Mouse (Mus musculus) layer of hippocampus, adult 2 months (tissue): ENCODE measurements around the gene Fbxo5. TPM values are rescaled to one million over a fixed set of nuclear protein-coding genes. Genes with fewer than 3 reads are reported as not detected.

Experiments used
- DNase-seq, 2 experiments: peaks; one replicate each; pipeline ENCODE4 v3.0.0; 2022; ENCODE audit warnings: low spot score in 2 of 2
- H3K27ac ChIP-seq: fragments of 200-600 bp; 2 replicates; pipeline ENCODE4 v1.8.1; 2022
- H3K4me3 ChIP-seq: fragments of 200-600 bp; 2 replicates; pipeline ENCODE4 v1.8.1; 2022; ENCODE audit warnings: mild to moderate bottlenecking
- CTCF ChIP-seq: fragments of 200-600 bp; conservative IDR thresholded peaks from 2 replicates; pipeline ENCODE4 v1.8.1; 2022; ENCODE audit warnings: antibody characterized with exemption, mild to moderate bottlenecking, moderate library complexity
- long read RNA-seq, 2 experiments: library from polyadenylated mRNA; stranded (forward); transcript quantifications; one replicate each; pipeline ENCODE4 v2.0.0; 2021; ENCODE audit warnings: borderline mapping rate in 2 of 2
- total RNA-seq, 2 experiments: library from RNA; stranded (reverse); gene quantifications; 2 replicates each; pipeline ENCODE4 v1.2.3; 2021

Gene Fbxo5
- 1 to 10 TPM in 1 of 2 experiments, under 1 TPM in 1; 0.83 to 1.1 TPM for total RNA-seq
- long read RNA-seq, experiment 1, partial matches to known transcripts = 1 of 2 reads
- long read RNA-seq, experiment 1, other reads (novel, unspliced or antisense) = 0 of 2 reads
- long read RNA-seq, experiment 2, partial matches to known transcripts = 0 of 2 reads
- long read RNA-seq, experiment 2, other reads (novel, unspliced or antisense) = 0 of 2 reads

DNA sequence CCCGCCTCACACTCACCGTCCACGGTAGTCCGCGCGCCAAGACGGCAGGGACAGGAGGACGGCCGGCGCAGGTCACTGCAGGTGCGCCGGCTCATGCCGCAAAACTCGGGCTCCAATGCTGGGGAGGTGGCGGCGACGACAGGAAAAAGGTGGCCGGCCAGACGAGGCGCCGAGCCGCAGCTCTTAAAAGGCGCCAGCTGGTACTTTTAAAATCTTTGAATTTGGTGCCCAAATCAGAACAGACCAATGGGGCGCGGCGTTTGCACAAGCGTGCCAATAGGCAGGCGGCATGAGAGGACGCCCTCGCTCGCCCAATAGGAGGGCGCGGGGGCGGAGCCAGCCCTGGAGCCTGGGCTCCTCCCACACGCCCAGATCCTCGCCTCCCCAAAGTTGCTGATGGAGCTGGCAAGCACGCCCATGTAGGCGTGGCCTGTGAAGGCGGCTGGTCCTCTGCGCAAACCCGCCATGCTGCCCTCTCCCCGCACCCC is at the start of gene Fbxo5:
Fbxo5 (minus strand) TSS at position 358 of the 488 bp plus-strand sequence.
- H3K27ac ChIP-seq = peak within 1 kb of the TSS; percentile 82

DNA sequence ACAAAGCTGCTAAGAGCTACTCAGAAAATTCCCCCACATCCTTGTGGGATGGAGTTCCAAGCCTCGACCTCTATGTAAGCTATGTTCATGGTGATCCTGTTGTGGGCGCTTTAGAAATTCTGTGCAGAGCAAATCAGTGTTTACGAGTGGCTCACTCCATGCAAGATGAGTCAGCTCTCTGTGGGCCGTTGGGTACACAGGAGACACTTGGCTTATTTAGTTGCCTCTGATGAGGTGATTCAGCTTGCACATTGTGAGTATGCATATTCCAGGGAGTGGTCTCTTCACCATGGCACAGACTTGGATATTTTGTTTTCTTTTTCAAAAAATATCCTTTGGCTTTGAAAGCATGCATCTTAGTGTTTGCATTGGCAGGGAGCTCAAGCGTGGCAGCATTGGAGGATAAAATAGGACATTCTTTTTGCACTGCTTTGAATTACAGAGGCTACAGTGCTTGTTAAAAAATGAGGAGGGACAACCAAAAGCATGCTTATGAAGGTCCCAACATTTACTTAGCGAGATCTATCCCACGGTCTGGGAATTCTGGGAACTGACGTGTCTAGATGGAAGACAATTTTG is 48.0 kb upstream of the Fbxo5 start:
- peak overlapping the region; percentile 14; the same call in 1 of the 2 replicates for H3K27ac ChIP-seq
- DNase-seq = peak in 1 of 2 experiments; percentile 7
- TF ChIP-seq CTCF = no peak
- H3K4me3 ChIP-seq = no peak overlapping the region

More for the DNA sequence above, at the start of gene Fbxo5:
- peak; percentile 97 to 99 for DNase-seq
- 0 out of 2 replicates have a peak, but pooled peaks have one; percentile 24 for TF ChIP-seq CTCF
- peak within 1 kb of the TSS; percentile 87 for H3K4me3 ChIP-seq

DNA sequence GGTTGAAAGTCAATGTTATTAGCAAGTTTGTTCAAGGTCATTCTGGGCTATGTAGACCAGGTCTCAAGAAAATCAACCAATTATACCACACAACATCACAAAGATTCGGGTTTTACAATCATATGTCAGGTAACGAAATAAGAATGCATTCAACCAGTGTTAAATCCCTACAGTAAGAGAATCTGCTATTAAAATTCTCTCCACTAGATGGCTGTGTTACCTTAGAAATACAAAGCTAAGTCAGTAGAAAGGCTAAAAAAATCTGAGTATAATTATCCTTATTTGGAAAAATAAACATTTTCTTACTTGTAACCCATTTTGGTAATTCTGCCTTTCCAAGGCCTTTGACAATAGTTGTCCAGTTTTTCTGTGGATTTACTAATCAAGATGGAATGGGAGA is 41.5 kb upstream of the Fbxo5 start:
- DNase-seq = no peak
- peak; percentile 90 for TF ChIP-seq CTCF
- no peak overlapping the region for H3K27ac ChIP-seq
- H3K4me3 ChIP-seq = no peak overlapping the region

DNA sequence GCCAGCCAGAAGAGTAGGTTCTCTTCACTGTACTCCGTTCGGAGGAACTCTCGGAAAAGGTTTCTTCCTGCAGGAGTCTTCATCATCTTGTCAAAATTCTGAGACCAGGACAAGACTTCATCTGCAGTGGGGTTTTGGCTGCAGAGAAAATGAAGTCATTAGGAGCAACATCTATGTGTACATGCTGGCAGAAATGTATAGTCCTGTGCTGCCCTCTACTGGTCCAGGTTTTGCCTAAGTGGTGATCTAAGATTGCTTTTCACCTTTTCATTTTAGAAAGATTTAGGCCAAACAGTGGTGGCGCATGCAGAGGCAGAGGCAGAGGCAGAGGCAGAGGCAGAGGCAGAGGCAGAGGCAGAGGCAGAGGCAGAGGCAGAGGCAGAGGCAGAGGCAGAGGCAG is 36.0 kb upstream of the Fbxo5 start:
- Histone ChIP-seq H3K4me3 (no peak overlapping the region), H3K27ac (no peak overlapping the region)
- TF ChIP-seq CTCF = peak; percentile 68
- DNase-seq = no peak

DNA sequence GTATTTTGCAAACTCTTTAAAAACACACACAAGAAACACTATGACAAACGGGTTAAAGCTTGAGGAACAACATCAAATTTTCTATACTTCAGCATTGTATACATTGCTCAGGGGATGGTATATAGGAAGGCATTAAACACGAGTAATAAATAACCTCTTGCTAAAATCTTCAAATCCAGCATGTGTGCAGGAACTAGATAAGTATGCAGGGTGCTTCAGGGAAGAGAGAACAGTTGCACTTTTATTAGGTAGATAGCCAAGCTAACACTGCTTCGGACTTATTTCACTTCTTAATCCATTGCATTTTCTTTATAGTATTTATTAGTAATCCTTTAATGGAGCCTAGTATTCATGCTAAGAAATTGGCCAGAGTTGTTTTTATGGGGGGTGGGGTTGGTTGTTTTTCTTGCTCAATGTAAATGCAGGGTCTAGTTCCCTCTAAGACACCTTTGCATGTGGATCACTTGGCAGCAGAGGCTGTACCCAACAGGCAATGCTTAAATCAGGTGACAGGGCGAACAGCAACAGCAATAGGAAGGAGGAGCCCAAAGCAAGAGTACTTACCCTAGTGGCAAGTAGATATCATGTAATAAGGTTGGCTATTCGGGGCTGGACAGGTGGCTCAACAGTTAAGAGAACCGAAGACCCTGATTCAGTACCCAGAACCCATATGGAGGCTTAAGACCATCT is 21.1 kb upstream of the Fbxo5 start:
- no peak overlapping the region for H3K27ac ChIP-seq
- no peak for DNase-seq
- H3K4me3 ChIP-seq = no peak overlapping the region
- no peak for TF ChIP-seq CTCF

DNA sequence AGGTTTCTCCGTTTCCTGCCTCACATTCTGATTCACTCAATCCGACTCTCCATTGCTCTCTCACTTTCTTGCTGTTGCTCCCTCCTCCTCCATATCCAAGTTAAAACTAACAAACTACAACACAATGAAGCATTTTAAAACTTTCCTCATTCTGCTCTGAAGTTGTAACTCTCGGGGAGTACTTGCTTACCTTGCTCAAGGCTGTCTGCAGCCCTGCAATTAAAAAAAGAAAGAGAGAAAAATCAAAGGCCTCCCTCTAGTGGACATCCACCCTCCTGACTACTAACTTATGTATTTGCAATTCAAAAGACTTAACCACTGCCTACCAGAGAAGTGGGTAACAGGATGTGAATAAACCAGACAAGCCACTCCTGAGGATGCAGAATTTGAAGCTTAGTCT is 19.4 kb upstream of the Fbxo5 start:
- DNase-seq = peak in 1 of 2 experiments; percentile 40
- Histone ChIP-seq H3K4me3 (peak overlapping the region; percentile 78), H3K27ac (peak overlapping the region; percentile 87)
- peak; percentile 86 for TF ChIP-seq CTCF

DNA sequence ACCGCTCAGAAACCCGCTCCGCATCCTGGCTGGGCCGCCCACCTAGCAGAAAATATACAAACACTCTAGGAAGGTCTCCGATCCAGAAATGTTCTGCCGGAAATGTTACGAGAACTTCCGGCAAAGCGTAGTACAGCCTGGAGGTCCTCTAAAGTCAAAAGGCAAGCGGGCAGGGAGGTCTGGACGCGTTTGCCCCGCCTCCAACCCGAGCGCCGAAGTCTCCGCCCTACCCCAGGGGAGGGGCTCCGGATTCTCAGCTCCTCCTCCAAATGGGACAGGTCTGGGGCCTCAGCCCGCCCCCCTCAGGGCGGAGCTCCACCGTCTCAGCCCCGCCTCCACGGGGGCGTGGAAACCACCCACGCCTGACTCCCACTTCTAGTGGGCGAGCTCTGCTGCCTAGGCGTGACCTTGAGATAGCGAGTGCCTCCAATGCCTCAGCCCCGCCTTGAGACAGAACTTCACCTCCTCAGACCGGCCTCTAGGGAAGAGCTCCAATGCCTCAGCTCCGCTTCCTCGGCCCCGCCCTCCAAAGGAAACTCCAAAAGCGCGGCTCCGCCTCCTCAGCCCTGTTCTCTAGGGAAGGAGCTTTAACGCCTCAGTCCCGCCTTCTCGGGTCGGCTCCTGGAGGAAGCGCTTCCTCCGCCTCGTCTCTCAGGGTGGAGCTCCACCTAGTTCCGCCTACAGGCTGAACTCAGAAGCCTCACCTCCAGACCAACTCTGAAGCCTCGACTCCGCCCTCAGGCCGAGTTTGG is 18.5 kb upstream of the Fbxo5 start, which contains the start of gene Mtrf1l:
Mtrf1l (minus strand) TSS at position 171 of the 752 bp plus-strand sequence.
- peak; percentile 94 to 96 for DNase-seq
- Histone ChIP-seq H3K27ac (peak within 1 kb of the TSS; percentile 87), H3K4me3 (peak within 1 kb of the TSS; percentile 78)
- TF ChIP-seq CTCF = peak; percentile 27

DNA sequence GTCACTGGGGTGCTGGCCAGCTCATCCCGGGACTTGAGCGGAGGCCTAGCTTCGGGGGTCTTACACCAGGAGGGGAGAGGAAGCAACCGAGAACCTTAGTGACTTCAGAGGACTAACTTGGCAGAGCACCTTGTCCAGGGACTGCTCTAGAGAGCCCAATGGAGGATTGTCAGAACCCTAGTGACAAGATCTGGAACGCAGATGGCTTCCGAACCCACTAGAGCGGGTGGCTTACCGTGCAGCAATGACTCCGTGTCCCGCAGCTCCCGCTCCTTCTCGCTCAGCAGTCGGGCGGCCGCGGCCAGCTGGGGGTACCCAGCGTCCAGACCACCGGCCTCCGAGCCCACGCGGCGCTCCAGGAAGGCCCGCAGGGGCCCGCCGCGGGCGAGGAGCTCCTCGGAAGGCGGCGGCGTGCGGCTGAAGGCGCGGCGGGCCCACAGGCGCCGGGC is 17.9 kb upstream of the Fbxo5 start:
- peak overlapping the region; percentile 78 for H3K4me3 ChIP-seq
- peak overlapping the region; percentile 87 for H3K27ac ChIP-seq
- DNase-seq = no peak
- TF ChIP-seq CTCF = no peak

DNA sequence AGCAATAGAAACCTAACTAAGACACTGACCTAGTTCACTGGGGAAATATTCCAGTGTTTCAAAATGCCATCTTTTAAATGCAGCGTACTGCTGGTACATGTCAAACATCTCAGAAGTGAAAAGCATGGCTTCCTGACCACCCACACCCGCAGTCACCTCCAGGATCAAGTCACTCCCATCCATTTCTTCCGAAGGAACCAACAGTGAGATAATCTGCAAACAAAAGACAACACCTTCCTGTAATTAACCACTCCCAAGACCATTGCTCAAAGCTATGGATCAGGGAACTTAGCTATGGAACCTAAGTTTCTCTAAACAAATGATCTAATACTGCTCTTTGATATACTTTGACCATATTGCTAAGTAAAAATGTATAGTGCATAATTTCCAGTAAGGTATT is 13.4 kb upstream of the Fbxo5 start:
- DNase-seq = no peak
- Histone ChIP-seq H3K4me3 (no peak overlapping the region), H3K27ac (no peak overlapping the region)
- TF ChIP-seq CTCF = no peak

DNA sequence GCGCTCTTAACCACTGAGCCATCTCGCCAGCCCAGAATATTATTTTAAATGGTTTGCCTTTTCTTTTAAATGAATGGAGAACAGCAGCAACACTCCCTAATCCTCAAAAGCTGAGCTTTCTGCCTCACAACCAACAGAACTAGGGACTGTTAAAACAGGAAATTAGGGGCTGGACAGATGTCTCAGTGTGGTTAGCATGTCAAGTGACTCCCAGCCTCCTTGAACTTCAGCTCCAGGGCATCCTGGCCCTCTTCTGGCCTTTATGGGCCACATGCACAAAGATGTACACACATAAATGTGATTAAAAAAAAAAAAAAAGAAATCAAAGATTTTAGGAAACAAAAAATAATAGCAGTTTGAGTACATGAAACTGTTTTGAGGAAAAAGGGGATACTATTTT is 10.6 kb upstream of the Fbxo5 start:
- DNase-seq = no peak
- Histone ChIP-seq H3K27ac (no peak overlapping the region), H3K4me3 (no peak overlapping the region)
- TF ChIP-seq CTCF = no peak

DNA sequence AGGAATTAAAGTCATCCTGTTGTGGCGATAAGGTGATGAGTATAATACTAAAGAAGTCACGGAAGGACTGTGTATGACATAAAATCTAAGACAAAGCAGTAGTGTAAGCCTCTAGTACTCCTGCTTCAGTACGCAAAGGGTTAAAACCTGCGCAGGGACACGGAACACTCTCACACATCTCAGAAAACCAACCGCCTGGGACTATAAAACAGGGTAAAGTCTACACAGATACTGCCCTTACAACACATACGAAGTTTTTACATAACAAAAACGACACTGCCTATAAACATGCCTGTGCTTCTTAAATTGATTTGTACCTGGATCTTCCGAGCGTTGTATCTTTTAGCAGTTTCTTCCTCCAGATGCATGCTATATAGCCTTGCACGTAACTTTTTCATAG is 8.3 kb upstream of the Fbxo5 start:
- Histone ChIP-seq H3K27ac (no peak overlapping the region), H3K4me3 (no peak overlapping the region)
- TF ChIP-seq CTCF = no peak
- no peak for DNase-seq

DNA sequence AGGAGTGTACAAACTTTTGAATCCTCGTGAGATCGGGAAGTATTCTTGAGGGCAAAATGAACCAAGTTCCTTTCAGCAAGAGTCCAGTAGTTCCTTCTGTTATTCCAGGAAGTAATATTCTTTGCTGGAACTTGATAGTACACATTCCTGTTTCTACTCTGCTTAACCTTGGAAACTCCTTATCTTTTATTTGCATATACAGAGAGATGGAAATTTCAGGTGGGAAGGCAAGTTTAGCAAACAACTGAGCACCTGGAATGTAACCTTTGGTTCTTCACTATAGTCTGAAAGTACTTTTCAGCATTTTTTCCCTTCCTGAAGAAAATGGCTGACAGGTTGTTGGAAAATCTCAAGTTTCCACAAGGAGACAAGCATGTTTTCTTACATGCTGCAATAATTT is 2.3 kb upstream of the Fbxo5 start:
- Histone ChIP-seq H3K4me3 (no peak overlapping the region), H3K27ac (no peak overlapping the region)
- no peak for DNase-seq
- TF ChIP-seq CTCF = no peak

DNA sequence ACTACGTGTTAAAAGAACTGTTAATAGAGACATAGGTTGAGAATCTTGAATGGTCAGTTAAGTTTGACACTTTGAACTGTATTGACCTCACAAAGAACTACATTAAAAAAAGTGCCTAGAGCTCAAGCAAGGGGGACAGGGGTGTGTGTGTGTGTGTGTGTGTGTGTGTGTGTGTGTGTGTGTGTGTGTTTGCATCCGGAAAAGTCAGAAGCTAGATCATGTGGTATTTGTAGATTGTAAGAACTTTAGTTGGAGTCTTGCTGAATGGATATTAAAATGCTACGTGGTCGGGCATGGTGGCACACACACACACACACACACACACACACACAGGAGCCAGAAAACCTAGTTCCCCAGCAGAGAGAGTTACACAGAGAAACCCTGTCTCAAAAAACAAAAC is 1.6 kb upstream of the Fbxo5 start:
- Histone ChIP-seq H3K27ac (no peak overlapping the region), H3K4me3 (no peak overlapping the region)
- no peak for TF ChIP-seq CTCF
- DNase-seq = no peak
